Mouse (Mus musculus) embryonic fibroblast, embryonic 13.5 days (primary cell): ENCODE measurements around the gene Gtf3c1.

ENCODE experiments used
- CTCF ChIP-seq: IDR thresholded peaks from 2 replicates; pipeline ENCODE4 v1.5.1; 2011; ENCODE audit warnings: mild to moderate bottlenecking, control low read depth, low read length, moderate library complexity, borderline replicate concordance; ENCODE audit not compliant: insufficient read depth
- POLR2A ChIP-seq: IDR thresholded peaks from 2 replicates; pipeline ENCODE4 v1.6.1; 2011; ENCODE audit warnings: low read depth, mild to moderate bottlenecking, control low read depth, low read length, moderate library complexity

DNA sequence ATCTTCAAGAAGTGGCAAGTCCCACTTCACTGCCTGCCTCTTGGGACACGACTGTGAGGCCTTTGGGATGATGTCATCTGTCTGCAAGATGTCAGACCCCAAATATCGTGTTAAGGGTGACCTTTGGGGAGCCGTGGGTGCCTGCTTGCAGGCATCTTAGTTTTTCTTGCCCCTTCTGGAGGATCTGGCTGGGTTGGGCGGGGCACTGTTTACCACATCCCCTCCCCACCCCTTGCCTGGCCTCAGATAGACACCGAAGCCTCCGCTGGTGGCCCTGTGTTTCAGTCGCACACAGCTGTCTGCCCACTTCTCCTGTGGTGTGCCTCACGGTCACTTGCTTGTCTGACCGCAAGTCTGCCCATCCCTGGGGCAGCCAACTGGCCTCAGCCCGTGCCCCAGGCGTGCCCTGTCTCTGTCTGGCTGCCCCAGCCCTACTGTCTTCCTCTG, 104.4 kb downstream of the Gtf3c1 start, which contains the start of gene Il21r:
- TF ChIP-seq CTCF = no peak
- TF ChIP-seq POLR2A = no peak
